Comparison of ENCODE assay signal across 9 mouse cellular contexts in genomic region chr11:96074351-96075176, GRCm38 (mm10). TPM values are rescaled to one million over a fixed set of nuclear protein-coding genes. Genes with fewer than 3 reads are reported as not detected.
DNase-seq lines count a peak whose midpoint lies in the region; ATAC-seq lines count a peak whose summit lies in the region.
"Had no signal": no experiment of that assay in that cellular context is flagged by ENCODE, and none has a peak within 500 bp of the region (broad histone marks: within the 10 kb centered on the region; RNA-seq: fewer than 3 reads in every experiment).

No protein-coding gene starts in this region.

- H3K4me2 ChIP-seq in liver, embryonic 12.5 days = peak overlapping the region; percentile 84
- peak overlapping the region; percentile 71 for H3K4me2 ChIP-seq in stomach, embryonic 16.5 days (ENCODE audit: low read depth, low read length)

- H3K36me3 ChIP-seq in hindbrain, embryonic 10.5 days = peaks cover 35% of the 10 kb centered on the region
- peaks cover 38% of the 10 kb centered on the region for H3K36me3 ChIP-seq in liver, embryonic 12.5 days
- H3K36me3 ChIP-seq in stomach, embryonic 16.5 days (ENCODE audit: control insufficient read depth, insufficient read depth, low read length) = no peaks in the 10 kb centered on the region

- H3K9ac ChIP-seq in liver, embryonic 12.5 days = peak overlapping the region; percentile 82
- peak overlapping the region; percentile 88 for H3K9ac ChIP-seq in stomach, embryonic 16.5 days (ENCODE audit: low read length)

- H3K9me3 ChIP-seq in hindbrain, embryonic 10.5 days = no peaks in the 10 kb centered on the region
- no peaks in the 10 kb centered on the region for H3K9me3 ChIP-seq in liver, embryonic 12.5 days (replicated peaks)
- no peaks in the 10 kb centered on the region for H3K9me3 ChIP-seq in stomach, embryonic 16.5 days (replicated peaks; ENCODE audit: control insufficient read depth, low read length)

- H3K4me1 ChIP-seq in hindbrain, embryonic 10.5 days (replicated peaks) = peaks cover 23% of the 10 kb centered on the region
- peaks cover 44% of the 10 kb centered on the region for H3K4me1 ChIP-seq in liver, embryonic 12.5 days
- H3K4me1 ChIP-seq in stomach, embryonic 16.5 days (ENCODE audit: control insufficient read depth, insufficient read depth, low read length) = peaks cover 13% of the 10 kb centered on the region; the same call in 1 of the 2 replicates

- WGBS in hindbrain, embryonic 10.5 days = 33% methylated on average over 17 of the region's 17 CpGs
- WGBS in liver, embryonic 12.5 days (ENCODE audit: insufficient replicate concordance) = 11% methylated on average over 17 of the region's 17 CpGs
- WGBS in stomach, embryonic 16.5 days = 11% methylated on average over 17 of the region's 17 CpGs

- ATAC-seq in liver, embryonic 12.5 days = no peak
- ATAC-seq in stomach, embryonic 16.5 days (ENCODE audit: insufficient read depth, low FRiP score) = no peak

- peak overlapping the region; percentile 79 for H3K4me3 ChIP-seq in hindbrain, embryonic 10.5 days
- H3K4me3 ChIP-seq in liver, embryonic 12.5 days = peak overlapping the region; percentile 74
- peak overlapping the region; percentile 79 for H3K4me3 ChIP-seq in stomach, embryonic 16.5 days (replicated peaks; ENCODE audit: low read length)

- no peaks in the 10 kb centered on the region for H3K27me3 ChIP-seq in hindbrain, embryonic 10.5 days (ENCODE audit: insufficient read depth, poor library complexity, severe bottlenecking)
- no peaks in the 10 kb centered on the region for H3K27me3 ChIP-seq in liver, embryonic 12.5 days (replicated peaks)
- H3K27me3 ChIP-seq in stomach, embryonic 16.5 days (ENCODE audit: control insufficient read depth, insufficient read depth, low read length) = no peaks in the 10 kb centered on the region

- DNase-seq in adrenal gland, postnatal 10 days = peak; percentile 17
- no peak for DNase-seq in adrenal gland, adult 18-20 months (ENCODE audit: low spot score in 2 of 2)
- DNase-seq in 3T3-L1 (ENCODE audit: low read depth, low spot score) = peak; percentile 53
- DNase-seq in cerebellum, postnatal 25 days = peak; percentile 55 to 68
- DNase-seq in hindbrain, embryonic 10.5 days (ENCODE audit: low spot score) = no peak
- DNase-seq in ovary, postnatal 14 days (ENCODE audit: low spot score) = no peak

- H3K27ac ChIP-seq in hindbrain, embryonic 10.5 days = peak overlapping the region; percentile 86
- peak overlapping the region; percentile 82 for H3K27ac ChIP-seq in liver, embryonic 12.5 days
- H3K27ac ChIP-seq in stomach, embryonic 16.5 days (ENCODE audit: low read length) = peak overlapping the region; percentile 80

RNA-seq across cellular contexts. Expression of gene Atp5g1, which starts 0.9 kb away (rescaled TPM):
- 100 to 1,000 TPM; 267 to 394 TPM for total RNA-seq in adrenal gland, postnatal 10 days (2021)
- 100 to 1,000 TPM; 228 to 281 TPM for total RNA-seq in adrenal gland, adult 18-20 months (2021)
- 582 and 586 TPM in 2 replicates for polyA plus RNA-seq in hindbrain, embryonic 10.5 days (2016; fragmentation: Nextera tagmentation; extraction: Ambion mirVana)
- polyA plus RNA-seq in liver, embryonic 12.5 days (2016; fragmentation: Nextera tagmentation; extraction: Ambion mirVana) = 657 and 705 TPM in 2 replicates
- 693 and 716 TPM in 2 replicates for polyA plus RNA-seq in stomach, embryonic 16.5 days (2015; fragmentation: Nextera tagmentation; extraction: Ambion mirVana)

RNA-seq across cellular contexts. Expression of gene Ube2z, which starts 9.4 kb away (rescaled TPM):
- total RNA-seq in adrenal gland, postnatal 10 days (2021) = 10 to 100 TPM; 41.7 to 44.6 TPM
- 10 to 100 TPM; 49.3 to 57.7 TPM for total RNA-seq in adrenal gland, adult 18-20 months (2021)
- polyA plus RNA-seq in hindbrain, embryonic 10.5 days (2016; fragmentation: Nextera tagmentation; extraction: Ambion mirVana) = 28.6 and 28.7 TPM in 2 replicates
- polyA plus RNA-seq in liver, embryonic 12.5 days (2016; fragmentation: Nextera tagmentation; extraction: Ambion mirVana) = 26.4 and 27.2 TPM in 2 replicates
- 32.6 and 34.0 TPM in 2 replicates for polyA plus RNA-seq in stomach, embryonic 16.5 days (2015; fragmentation: Nextera tagmentation; extraction: Ambion mirVana)

RNA-seq across cellular contexts. Expression of gene Calcoco2, which starts 37.2 kb away (rescaled TPM):
- not detected for total RNA-seq in adrenal gland, postnatal 10 days (2021)
- not detected for total RNA-seq in adrenal gland, adult 18-20 months (2021)
- polyA plus RNA-seq in hindbrain, embryonic 10.5 days (2016; fragmentation: Nextera tagmentation; extraction: Ambion mirVana) = not detected in 2 replicates
- polyA plus RNA-seq in liver, embryonic 12.5 days (2016; fragmentation: Nextera tagmentation; extraction: Ambion mirVana) = not detected in 2 replicates
- polyA plus RNA-seq in stomach, embryonic 16.5 days (2015; fragmentation: Nextera tagmentation; extraction: Ambion mirVana) = 0.25 TPM in 1 of 2 replicates, not detected in the other
- total RNA-seq: hematopoietic stem cell, adult 5-6 weeks had no signal

RNA-seq across cellular contexts. Expression of gene Snf8, which starts 39.9 kb away (rescaled TPM):
- 10 to 100 TPM; 68.5 to 72.3 TPM for total RNA-seq in adrenal gland, postnatal 10 days (2021)
- 10 to 100 TPM; 81.1 to 87.0 TPM for total RNA-seq in adrenal gland, adult 18-20 months (2021)
- polyA plus RNA-seq in hindbrain, embryonic 10.5 days (2016; fragmentation: Nextera tagmentation; extraction: Ambion mirVana) = 118 and 126 TPM in 2 replicates
- polyA plus RNA-seq in liver, embryonic 12.5 days (2016; fragmentation: Nextera tagmentation; extraction: Ambion mirVana) = 100 and 108 TPM in 2 replicates
- 80.5 and 92.6 TPM in 2 replicates for polyA plus RNA-seq in stomach, embryonic 16.5 days (2015; fragmentation: Nextera tagmentation; extraction: Ambion mirVana)

RNA-seq across cellular contexts. Expression of gene Gip, which starts 50.2 kb away (rescaled TPM):
- not detected for total RNA-seq in adrenal gland, postnatal 10 days (2021)
- total RNA-seq in adrenal gland, adult 18-20 months (2021) = not detected
- not detected in 2 replicates for polyA plus RNA-seq in hindbrain, embryonic 10.5 days (2016; fragmentation: Nextera tagmentation; extraction: Ambion mirVana)
- not detected in 2 replicates for polyA plus RNA-seq in liver, embryonic 12.5 days (2016; fragmentation: Nextera tagmentation; extraction: Ambion mirVana)
- 2.5 and 5.3 TPM in 2 replicates for polyA plus RNA-seq in stomach, embryonic 16.5 days (2015; fragmentation: Nextera tagmentation; extraction: Ambion mirVana)
- total RNA-seq: hematopoietic stem cell, adult 5-6 weeks had no signal

Comparison
In these comparisons a context has a peak if more than half of its experiments do, and no peak if none do; other contexts are left out.
1. DNase-seq: peak in adrenal gland, postnatal 10 days (single experiment), 3T3-L1 (single experiment) and cerebellum, postnatal 25 days (2 of 2); none in adrenal gland, adult 18-20 months (0 of 2), hindbrain, embryonic 10.5 days (single experiment) and ovary, postnatal 14 days (single experiment).
2. Peak in every context shown above with its lines, with median percentiles within 50 percentile points of each other: H3K27ac ChIP-seq and H3K4me3 ChIP-seq.